Mouse (Mus musculus): ENCODE results near the gene Bcdin3d. TPM values are rescaled to one million over a fixed set of nuclear protein-coding genes. Genes with fewer than 3 reads are reported as not detected.
A peak's percentile ranks its signal among the peaks of the same experiment; 100 is the strongest.
"Not testable (repeated sequence)": the region's sequence is repeated elsewhere in the genome, so short reads cannot be mapped to it uniquely, and the experiment has no call there.

Bcdin3d gene
- polyA plus RNA-seq, 1 experiment from 2014 or later: 13.7 TPM

DNA sequence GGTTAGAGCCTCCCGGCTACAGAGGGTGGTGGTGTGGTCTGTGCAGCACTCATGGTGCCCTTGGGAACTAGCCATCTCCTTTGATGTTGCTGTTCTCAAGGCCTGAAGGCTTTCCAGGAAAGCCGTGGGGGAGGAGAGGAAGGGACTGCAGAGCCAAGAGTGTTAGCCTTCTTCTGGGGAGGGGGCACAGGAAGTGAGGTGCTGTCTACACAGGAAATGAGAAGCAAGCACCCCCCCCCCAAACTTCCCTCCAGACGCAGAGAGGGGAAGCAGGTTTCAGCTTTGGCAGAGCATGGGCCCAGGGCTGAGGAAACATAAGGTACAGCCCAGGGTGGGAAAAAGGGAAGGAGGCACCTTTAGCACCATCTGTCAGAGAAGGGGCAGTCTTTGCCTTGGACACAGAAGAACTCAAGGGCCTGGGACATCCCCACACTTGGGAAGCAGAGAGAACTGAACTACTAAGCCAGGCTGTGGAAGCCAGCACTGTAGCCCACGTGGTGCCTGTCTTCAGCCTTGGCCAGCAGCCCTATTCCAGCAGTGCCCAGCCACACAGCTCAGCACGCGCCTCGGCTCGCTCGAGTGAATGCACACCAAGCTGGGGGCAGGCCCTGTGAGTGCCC lies 25.3 kb downstream of the Bcdin3d start:
- Histone ChIP-seq H3K9me3 (no peaks in the 10 kb centered on the region), H3K4me1 (peaks cover 52% of the 10 kb centered on the region), H3K27ac (peak overlapping the region; percentile 75), H3K27me3 (ENCODE audit: insufficient read depth, poor library complexity, severe bottlenecking) (no peaks in the 10 kb centered on the region), H3K4me3 (peak overlapping the region; percentile 16; the same call in 1 of the 2 replicates), H3K36me3 (peaks cover 44% of the 10 kb centered on the region)
- DNase-seq (ENCODE audit: low spot score): no peak
- 42% methylated on average over 9 of the region's 9 CpGs for WGBS

DNA sequence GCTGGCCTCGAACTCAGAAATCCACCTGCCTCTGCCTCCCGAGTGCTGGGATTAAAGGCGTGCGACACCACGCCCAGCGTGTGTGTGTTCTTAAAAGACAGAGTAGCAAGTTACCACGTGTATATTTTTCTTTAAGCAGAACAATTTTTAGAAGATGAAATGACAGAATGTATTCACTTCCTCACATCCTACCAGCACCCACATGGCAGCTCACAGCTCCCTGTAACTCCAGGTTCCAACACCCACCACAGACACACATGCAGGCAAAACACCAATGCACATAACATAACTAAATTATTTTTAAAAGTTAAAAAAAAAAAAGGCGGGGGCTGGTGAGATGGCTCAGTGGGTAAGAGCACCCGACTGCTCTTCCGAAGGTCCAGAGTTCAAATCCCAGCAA lies 28.4 kb downstream of the Bcdin3d start:
- 88% methylated on average over 10 of the region's 10 CpGs for WGBS
- H3K27me3 ChIP-seq (ENCODE audit: insufficient read depth, poor library complexity, severe bottlenecking); H3K27ac ChIP-seq; DNase-seq (ENCODE audit: low spot score); H3K4me3 ChIP-seq; H3K9me3 ChIP-seq: not testable (repeated sequence)
- H3K36me3 ChIP-seq: peaks cover 34% of the 10 kb centered on the region
- peaks cover 42% of the 10 kb centered on the region for H3K4me1 ChIP-seq

- H3K4me1 ChIP-seq: peaks cover 42% of the 10 kb centered on the region
- H3K36me3 ChIP-seq: peaks cover 31% of the 10 kb centered on the region
- DNase-seq (ENCODE audit: low spot score): no peak
- H3K27me3 ChIP-seq (ENCODE audit: insufficient read depth, poor library complexity, severe bottlenecking): no peaks in the 10 kb centered on the region
- H3K4me3 ChIP-seq: no peak overlapping the region
- H3K9me3 ChIP-seq: no peaks in the 10 kb centered on the region
- no peak overlapping the region for H3K27ac ChIP-seq
- 78% methylated on average over 6 of the region's 6 CpGs for WGBS
Observed at GRCm38 (mm10) chr15:99445567-99445966, 29.0 kb downstream of the Bcdin3d start.

- Histone ChIP-seq H3K4me1 (peaks cover 30% of the 10 kb centered on the region), H3K36me3 (peaks cover 41% of the 10 kb centered on the region), H3K4me3 (no peak overlapping the region), H3K27me3 (ENCODE audit: insufficient read depth, poor library complexity, severe bottlenecking) (no peaks in the 10 kb centered on the region), H3K27ac (no peak overlapping the region), H3K9me3 (no peaks in the 10 kb centered on the region)
- 82% methylated on average over 7 of the region's 7 CpGs for WGBS
- no peak for DNase-seq (ENCODE audit: low spot score)
Observed at GRCm38 (mm10) chr15:99442358-99442757, 32.2 kb downstream of the Bcdin3d start.

GRCm38 (mm10) chr15:99440816-99441457 lies 33.6 kb downstream of the Bcdin3d start:
- Histone ChIP-seq H3K4me1 (peaks cover 44% of the 10 kb centered on the region), H3K36me3 (peaks cover 56% of the 10 kb centered on the region), H3K4me3 (no peak overlapping the region), H3K27me3 (ENCODE audit: insufficient read depth, poor library complexity, severe bottlenecking) (no peaks in the 10 kb centered on the region), H3K9me3 (no peaks in the 10 kb centered on the region), H3K27ac (peak overlapping the region; percentile 62)
- no peak for DNase-seq (ENCODE audit: low spot score)
- WGBS: 57% methylated on average over 8 of the region's 8 CpGs

DNA sequence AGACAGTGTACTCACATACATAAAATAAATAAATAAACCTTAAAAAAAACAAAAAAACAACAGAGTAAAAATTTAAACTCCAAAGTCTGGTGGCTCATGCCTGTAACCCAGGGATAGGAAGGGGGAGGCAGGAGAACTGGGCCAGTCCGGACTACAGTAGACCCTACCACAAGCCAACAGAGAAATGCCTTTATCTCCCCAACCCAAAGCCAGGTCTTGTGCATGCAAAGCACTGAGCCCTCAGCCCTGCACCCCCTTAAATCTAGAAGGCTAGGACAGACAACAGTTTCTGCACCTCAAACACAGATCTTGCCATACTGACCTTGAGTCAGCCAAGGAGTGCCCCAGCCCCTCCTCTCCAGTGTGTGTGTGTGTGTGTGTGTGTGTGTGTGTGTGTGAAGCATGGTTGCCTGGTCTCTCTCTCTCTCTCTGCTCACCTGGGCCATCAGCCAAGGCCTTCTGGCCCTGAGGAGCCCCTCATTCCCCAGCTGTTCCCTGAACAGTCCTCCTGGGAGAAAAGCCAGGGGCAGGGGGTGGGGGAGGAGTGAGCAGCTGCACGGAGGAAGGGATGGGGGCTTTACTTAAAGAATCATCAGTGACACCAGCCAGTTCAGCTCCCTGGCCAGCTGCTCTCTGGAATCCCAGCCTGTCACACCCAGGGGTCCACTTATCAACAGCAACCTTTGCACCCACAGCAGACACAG lies 34.3 kb downstream of the Bcdin3d start:
- Histone ChIP-seq H3K27ac (peak overlapping the region; percentile 62), H3K9me3 (no peaks in the 10 kb centered on the region), H3K27me3 (ENCODE audit: insufficient read depth, poor library complexity, severe bottlenecking) (no peaks in the 10 kb centered on the region), H3K4me1 (peaks cover 48% of the 10 kb centered on the region), H3K36me3 (peaks cover 53% of the 10 kb centered on the region), H3K4me3 (no peak overlapping the region)
- peak; percentile 75 for DNase-seq (ENCODE audit: low spot score)
- WGBS: 41% methylated on average over 2 of the region's 2 CpGs

- WGBS: 77% methylated on average over 8 of the region's 8 CpGs
- Histone ChIP-seq H3K36me3 (peaks cover 42% of the 10 kb centered on the region), H3K4me1 (peaks cover 59% of the 10 kb centered on the region)
Observed at GRCm38 (mm10) chr15:99438966-99439698, 35.4 kb downstream of the Bcdin3d start.

DNA sequence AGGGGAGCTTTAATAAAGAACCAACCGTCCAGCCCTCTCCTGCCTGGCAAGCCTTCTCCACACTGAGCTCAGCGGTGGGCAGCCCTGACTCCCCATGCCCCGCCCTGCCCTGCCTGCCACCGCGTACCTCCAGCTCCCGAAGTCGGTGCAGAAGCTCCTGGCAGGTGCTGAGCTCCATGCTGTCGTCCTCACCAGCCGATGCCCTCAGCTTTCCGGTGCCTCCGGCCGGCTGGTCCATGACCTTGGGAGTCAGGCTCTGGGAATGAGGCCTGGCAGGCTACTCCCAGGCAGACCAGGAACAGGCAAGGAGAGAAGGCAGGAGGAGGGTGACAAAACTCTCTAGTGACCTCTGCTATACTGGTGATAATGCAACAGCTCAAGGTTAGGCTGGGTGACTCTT lies 40.6 kb downstream of the Bcdin3d start:
- H3K4me1 ChIP-seq: peaks cover 79% of the 10 kb centered on the region
- peaks cover 64% of the 10 kb centered on the region for H3K36me3 ChIP-seq
- no peaks in the 10 kb centered on the region for H3K27me3 ChIP-seq (ENCODE audit: insufficient read depth, poor library complexity, severe bottlenecking)
- 74% methylated on average over 12 of the region's 12 CpGs for WGBS
- DNase-seq (ENCODE audit: low spot score): no peak
- no peak overlapping the region for H3K4me3 ChIP-seq
- peak overlapping the region; percentile 63; the same call in 1 of the 2 replicates for H3K27ac ChIP-seq
- no peaks in the 10 kb centered on the region for H3K9me3 ChIP-seq

More at GRCm38 (mm10) chr15:99438966-99439698, 35.4 kb downstream of the Bcdin3d start:
- H3K27ac ChIP-seq: peak overlapping the region; percentile 13; the same call in 1 of the 2 replicates
- no peaks in the 10 kb centered on the region for H3K9me3 ChIP-seq
- H3K4me3 ChIP-seq: no peak overlapping the region
- no peaks in the 10 kb centered on the region for H3K27me3 ChIP-seq (ENCODE audit: insufficient read depth, poor library complexity, severe bottlenecking)
- DNase-seq (ENCODE audit: low spot score): no peak

- Histone ChIP-seq H3K4me3 (no peak overlapping the region), H3K9me3 (no peaks in the 10 kb centered on the region), H3K36me3 (peaks cover 61% of the 10 kb centered on the region), H3K27ac (peak overlapping the region; percentile 65; the same call in 1 of the 2 replicates), H3K27me3 (ENCODE audit: insufficient read depth, poor library complexity, severe bottlenecking) (no peaks in the 10 kb centered on the region), H3K4me1 (peaks cover 83% of the 10 kb centered on the region)
- 88% methylated on average over 16 of the region's 16 CpGs for WGBS
- no peak for DNase-seq (ENCODE audit: low spot score)
Observed at GRCm38 (mm10) chr15:99433081-99433718, 41.3 kb downstream of the Bcdin3d start.

GRCm38 (mm10) chr15:99431967-99432366 lies 42.6 kb downstream of the Bcdin3d start:
- H3K36me3 ChIP-seq: peaks cover 62% of the 10 kb centered on the region
- no peaks in the 10 kb centered on the region for H3K9me3 ChIP-seq
- peaks cover 88% of the 10 kb centered on the region for H3K4me1 ChIP-seq
- no peak overlapping the region for H3K4me3 ChIP-seq
- H3K27me3 ChIP-seq (ENCODE audit: insufficient read depth, poor library complexity, severe bottlenecking): no peaks in the 10 kb centered on the region
- peak overlapping the region; percentile 65 for H3K27ac ChIP-seq
- 45% methylated on average over 8 of the region's 8 CpGs for WGBS
- DNase-seq (ENCODE audit: low spot score): no peak

GRCm38 (mm10) chr15:99431504-99431903 lies 43.0 kb downstream of the Bcdin3d start:
- peaks cover 88% of the 10 kb centered on the region for H3K4me1 ChIP-seq
- H3K9me3 ChIP-seq: no peaks in the 10 kb centered on the region
- no peak overlapping the region for H3K4me3 ChIP-seq
- H3K36me3 ChIP-seq: peaks cover 62% of the 10 kb centered on the region
- DNase-seq (ENCODE audit: low spot score): no peak
- 60% methylated on average over 7 of the region's 7 CpGs for WGBS
- H3K27me3 ChIP-seq (ENCODE audit: insufficient read depth, poor library complexity, severe bottlenecking): no peaks in the 10 kb centered on the region
- no peak overlapping the region; the same call in 1 of the 2 replicates for H3K27ac ChIP-seq

GRCm38 (mm10) chr15:99431063-99431462 lies 43.5 kb downstream of the Bcdin3d start:
- Histone ChIP-seq H3K4me1 (peaks cover 86% of the 10 kb centered on the region), H3K9me3 (no peaks in the 10 kb centered on the region), H3K27me3 (ENCODE audit: insufficient read depth, poor library complexity, severe bottlenecking) (no peaks in the 10 kb centered on the region), H3K4me3 (no peak overlapping the region), H3K36me3 (peaks cover 62% of the 10 kb centered on the region), H3K27ac (no peak overlapping the region)
- DNase-seq (ENCODE audit: low spot score): no peak
- 87% methylated on average over 10 of the region's 10 CpGs for whole genome bisulfite sequencing
